Mouse (Mus musculus): ENCODE measurements around the gene Tmem223. TPM values are rescaled to one million over a fixed set of nuclear protein-coding genes. Genes with fewer than 3 reads are reported as not detected.

Tmem223 gene
- polyA plus RNA-seq, 1 experiment from 2014 or later, result 210 TPM

DNA sequence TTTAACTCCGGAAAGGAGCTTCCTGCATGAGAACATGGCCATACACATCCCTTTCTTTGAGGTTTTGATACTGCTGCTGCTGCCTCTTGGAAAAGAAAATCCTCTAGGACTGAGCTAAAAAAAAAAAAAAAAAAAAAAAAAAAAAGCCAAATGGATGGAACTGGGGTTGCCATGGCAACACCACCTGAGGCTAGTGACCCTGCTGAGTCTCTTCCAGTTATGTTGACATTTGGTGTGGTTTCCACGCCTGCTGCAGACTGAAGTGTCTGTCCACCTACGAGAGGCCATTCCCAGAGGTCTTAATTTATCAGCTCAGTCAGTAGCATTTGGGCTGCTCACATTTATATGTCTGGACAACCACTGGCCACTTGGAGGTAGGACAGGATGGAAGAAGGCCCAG lies 17.7 kb downstream of the Tmem223 start:
- no peak overlapping the region for H3K4me3 ChIP-seq (replicated peaks)
- no peaks in the 10 kb centered on the region for H3K27me3 ChIP-seq
- H3K4me2 ChIP-seq, result no peak overlapping the region
- no peak overlapping the region for H3K27ac ChIP-seq
- H3K36me3 ChIP-seq (replicated peaks), result peaks cover 29% of the 10 kb centered on the region
- no peak overlapping the region for H3K9ac ChIP-seq
- no peaks in the 10 kb centered on the region for H3K9me3 ChIP-seq
- ATAC-seq (ENCODE audit: low FRiP score), result no peak
- WGBS, result 21% methylated on average over 3 of the region's 3 CpGs
- peaks cover 22% of the 10 kb centered on the region for H3K4me1 ChIP-seq

GRCm38 (mm10) chr19:8789171-8789570 lies 18.4 kb downstream of the Tmem223 start:
- ATAC-seq (ENCODE audit: low FRiP score), result no peak
- Histone ChIP-seq H3K4me2 (no peak overlapping the region), H3K9me3 (no peaks in the 10 kb centered on the region), H3K27ac (0 out of 2 replicates have a peak overlapping the region, but pooled peaks have one; percentile 6), H3K9ac (no peak overlapping the region), H3K27me3 (no peaks in the 10 kb centered on the region), H3K36me3 (replicated peaks) (peaks cover 29% of the 10 kb centered on the region), H3K4me1 (peaks cover 22% of the 10 kb centered on the region), H3K4me3 (replicated peaks) (no peak overlapping the region)
- WGBS, result 41% methylated on average over 1 of the region's 1 CpGs

- no peak overlapping the region for H3K9ac ChIP-seq
- no peaks in the 10 kb centered on the region for H3K9me3 ChIP-seq
- no peak overlapping the region for H3K4me3 ChIP-seq (replicated peaks)
- H3K27ac ChIP-seq, result no peak overlapping the region
- no peak for ATAC-seq (ENCODE audit: low FRiP score)
- WGBS, result 85% methylated on average over 7 of the region's 7 CpGs
- H3K4me2 ChIP-seq, result no peak overlapping the region
- H3K27me3 ChIP-seq, result no peaks in the 10 kb centered on the region
- H3K36me3 ChIP-seq (replicated peaks), result peaks cover 37% of the 10 kb centered on the region
- peaks cover 17% of the 10 kb centered on the region for H3K4me1 ChIP-seq
Measured at GRCm38 (mm10) chr19:8790171-8790570, 19.4 kb downstream of the Tmem223 start.

DNA sequence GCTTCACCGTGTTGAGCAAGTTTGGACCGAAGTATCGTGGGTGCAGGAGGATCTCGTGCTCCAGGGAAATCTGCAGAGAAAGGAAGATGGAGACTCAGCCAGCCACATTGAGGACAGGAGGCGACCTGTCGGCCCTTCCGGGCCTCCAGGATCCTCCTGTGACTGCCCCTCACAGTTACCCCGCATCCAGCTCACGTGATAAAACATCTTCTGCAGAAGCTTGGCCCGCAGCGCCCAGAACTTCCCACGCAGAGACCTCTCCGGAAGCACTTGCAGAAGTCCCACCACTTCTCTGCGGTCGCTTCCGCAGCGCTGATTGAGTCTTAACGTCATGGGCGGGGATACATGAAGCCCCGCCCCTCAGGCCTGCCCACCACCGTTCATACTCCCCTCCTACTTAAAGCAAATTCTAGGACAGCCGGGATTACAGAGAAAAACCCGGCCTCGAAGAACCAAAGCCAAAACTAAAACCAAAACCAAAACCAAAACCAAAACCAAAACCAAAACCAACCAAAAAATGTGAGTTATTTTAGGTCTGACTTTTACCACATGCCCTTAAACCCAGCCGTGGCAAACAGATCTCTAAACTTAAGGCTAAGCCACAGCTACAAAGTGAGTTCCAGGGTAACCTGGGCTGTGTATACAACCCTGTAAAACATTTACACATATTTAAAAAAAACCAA lies 27.6 kb downstream of the Tmem223 start, which contains the start of gene Polr2g:
Polr2g (minus strand) TSS at position 314 of the 683 bp plus-strand sequence.
- peaks cover 24% of the 10 kb centered on the region for H3K36me3 ChIP-seq (replicated peaks)
- peak; percentile 76 for ATAC-seq (ENCODE audit: low FRiP score)
- H3K27ac ChIP-seq, result peak within 1 kb of the TSS; percentile 69; the same call in 1 of the 2 replicates
- 1% methylated on average over 25 of the region's 25 CpGs for WGBS
- H3K9ac ChIP-seq, result peak within 1 kb of the TSS; percentile 84
- H3K4me1 ChIP-seq, result peaks cover 23% of the 10 kb centered on the region
- peak within 1 kb of the TSS; percentile 82 for H3K4me2 ChIP-seq
- peak within 1 kb of the TSS; percentile 79 for H3K4me3 ChIP-seq (replicated peaks)
- H3K27me3 ChIP-seq, result no peaks in the 10 kb centered on the region
- H3K9me3 ChIP-seq, result no peaks in the 10 kb centered on the region

DNA sequence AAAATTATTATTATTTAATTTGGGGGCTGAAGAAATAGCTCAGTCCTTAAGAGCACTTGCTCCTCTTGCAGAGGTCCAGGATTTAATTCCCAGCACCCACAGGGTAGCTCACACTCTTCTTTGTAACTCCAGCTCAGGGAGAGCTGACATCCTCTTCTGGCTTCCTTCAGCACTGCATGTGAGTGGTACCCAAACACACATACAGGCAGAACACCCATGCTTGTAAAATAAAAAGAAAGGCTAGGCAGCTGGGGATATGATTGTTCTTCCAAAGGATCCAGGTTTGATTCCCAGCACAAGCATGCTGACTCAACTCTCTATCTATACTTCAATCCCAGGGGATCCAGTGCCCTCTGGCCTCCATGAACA lies 28.1 kb downstream of the Tmem223 start:
- no peak overlapping the region for H3K27ac ChIP-seq
- H3K9me3 ChIP-seq, result no peaks in the 10 kb centered on the region
- peak overlapping the region; percentile 82 for H3K4me2 ChIP-seq
- H3K36me3 ChIP-seq (replicated peaks), result peaks cover 21% of the 10 kb centered on the region
- H3K4me1 ChIP-seq, result peaks cover 28% of the 10 kb centered on the region
- no peak overlapping the region for H3K9ac ChIP-seq
- H3K4me3 ChIP-seq (replicated peaks), result no peak overlapping the region
- H3K27me3 ChIP-seq, result no peaks in the 10 kb centered on the region
- ATAC-seq (ENCODE audit: low FRiP score), result no peak

GRCm38 (mm10) chr19:8802130-8802821 lies 31.5 kb downstream of the Tmem223 start, which contains the start of gene Zbtb3:
Gene Zbtb3, plus strand, starts transcription at chr19:8802555.
- Histone ChIP-seq H3K4me1 (peaks cover 25% of the 10 kb centered on the region), H3K4me3 (replicated peaks) (peak within 1 kb of the TSS; percentile 61), H3K36me3 (replicated peaks) (peaks cover 33% of the 10 kb centered on the region), H3K9ac (peak within 1 kb of the TSS; percentile 58), H3K27me3 (no peaks in the 10 kb centered on the region), H3K9me3 (no peaks in the 10 kb centered on the region), H3K27ac (peak within 1 kb of the TSS; percentile 90), H3K4me2 (peak within 1 kb of the TSS; percentile 65)
- ATAC-seq (ENCODE audit: low FRiP score), result peak; percentile 98
- under 1% methylated on average over 30 of the region's 30 CpGs for WGBS

DNA sequence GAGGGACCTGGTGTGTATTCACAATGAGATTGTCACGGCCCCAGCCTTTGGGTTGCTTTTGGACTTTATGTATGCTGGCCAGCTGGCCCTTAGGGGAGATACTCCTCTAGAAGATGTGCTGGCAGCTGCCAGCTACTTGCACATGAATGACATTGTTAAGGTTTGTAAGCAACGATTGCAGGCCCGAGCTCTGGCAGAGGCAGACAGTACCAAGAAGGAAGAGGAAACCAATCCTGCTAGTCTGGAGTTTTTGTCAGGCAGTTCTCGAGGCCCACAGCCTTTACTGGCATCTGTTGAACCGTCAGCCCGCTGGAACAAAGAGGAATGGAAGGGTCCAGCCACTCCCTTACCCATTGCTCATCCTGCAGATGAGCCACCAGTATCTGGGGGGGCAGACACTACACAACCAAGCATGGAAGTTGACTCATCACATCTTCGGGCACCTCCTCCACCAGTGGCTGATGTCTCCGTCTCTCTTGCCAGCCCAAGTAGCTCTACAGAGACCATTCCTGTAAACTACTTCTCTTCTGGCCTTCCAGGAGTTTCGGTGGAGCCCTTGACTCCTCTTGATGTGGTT lies 32.5 kb downstream of the Tmem223 start:
- H3K27ac ChIP-seq, result no peak overlapping the region
- no peak overlapping the region for H3K4me3 ChIP-seq (replicated peaks)
- H3K4me1 ChIP-seq, result peaks cover 19% of the 10 kb centered on the region
- no peaks in the 10 kb centered on the region for H3K27me3 ChIP-seq
- 0 out of 2 replicates have a peak overlapping the region, but pooled peaks have one; percentile 7 for H3K9ac ChIP-seq
- no peaks in the 10 kb centered on the region for H3K9me3 ChIP-seq
- H3K36me3 ChIP-seq (replicated peaks), result peaks cover 43% of the 10 kb centered on the region
- H3K4me2 ChIP-seq, result peak overlapping the region; percentile 65
- no peak for ATAC-seq (ENCODE audit: low FRiP score)
- WGBS, result 92% methylated on average over 9 of the region's 9 CpGs

GRCm38 (mm10) chr19:8803879-8804660 lies 33.3 kb downstream of the Tmem223 start:
- no peak overlapping the region for H3K4me3 ChIP-seq (replicated peaks)
- H3K36me3 ChIP-seq (replicated peaks), result peaks cover 48% of the 10 kb centered on the region
- H3K4me2 ChIP-seq, result no peak overlapping the region
- 91% methylated on average over 11 of the region's 11 CpGs for WGBS
- H3K27ac ChIP-seq, result no peak overlapping the region
- no peaks in the 10 kb centered on the region for H3K27me3 ChIP-seq
- 0 out of 2 replicates have a peak overlapping the region, but pooled peaks have one; percentile 7 for H3K9ac ChIP-seq
- no peaks in the 10 kb centered on the region for H3K9me3 ChIP-seq
- H3K4me1 ChIP-seq, result peaks cover 19% of the 10 kb centered on the region
- ATAC-seq (ENCODE audit: low FRiP score), result no peak

GRCm38 (mm10) chr19:8806810-8807209 lies 36.0 kb downstream of the Tmem223 start:
- peaks cover 69% of the 10 kb centered on the region for H3K36me3 ChIP-seq (replicated peaks)
- H3K4me2 ChIP-seq, result no peak overlapping the region
- H3K9me3 ChIP-seq, result no peaks in the 10 kb centered on the region
- H3K4me1 ChIP-seq, result peaks cover 15% of the 10 kb centered on the region
- no peak overlapping the region for H3K9ac ChIP-seq
- no peaks in the 10 kb centered on the region for H3K27me3 ChIP-seq
- no peak for ATAC-seq (ENCODE audit: low FRiP score)
- WGBS, result 97% methylated on average over 5 of the region's 5 CpGs
- no peak overlapping the region for H3K27ac ChIP-seq
- H3K4me3 ChIP-seq (replicated peaks), result no peak overlapping the region

- Histone ChIP-seq H3K36me3 (replicated peaks) (peaks cover 51% of the 10 kb centered on the region), H3K4me1 (peaks cover 33% of the 10 kb centered on the region), H3K4me2 (no peak overlapping the region), H3K9me3 (no peaks in the 10 kb centered on the region), H3K27ac (no peak overlapping the region), H3K9ac (0 out of 2 replicates have a peak overlapping the region, but pooled peaks have one; percentile 38), H3K4me3 (replicated peaks) (no peak overlapping the region), H3K27me3 (no peaks in the 10 kb centered on the region)
- no peak for ATAC-seq (ENCODE audit: low FRiP score)
- 80% methylated on average over 11 of the region's 11 CpGs for WGBS
Measured at GRCm38 (mm10) chr19:8815812-8816211, 45.0 kb downstream of the Tmem223 start.

- H3K27ac ChIP-seq, result no peak overlapping the region
- H3K9ac ChIP-seq, result peak overlapping the region; percentile 30
- no peaks in the 10 kb centered on the region for H3K9me3 ChIP-seq
- peak overlapping the region; percentile 35 for H3K4me2 ChIP-seq
- peaks cover 42% of the 10 kb centered on the region for H3K36me3 ChIP-seq (replicated peaks)
- H3K27me3 ChIP-seq, result no peaks in the 10 kb centered on the region
- no peak for ATAC-seq (ENCODE audit: low FRiP score)
- WGBS, result 46% methylated on average over 3 of the region's 3 CpGs
- H3K4me3 ChIP-seq (replicated peaks), result 0 out of 2 replicates have a peak overlapping the region, but pooled peaks have one; percentile 12
- H3K4me1 ChIP-seq, result peaks cover 40% of the 10 kb centered on the region
Measured at GRCm38 (mm10) chr19:8817001-8817400, 46.2 kb downstream of the Tmem223 start.
